ENCODE assay signal across 9 mouse cellular contexts in genomic region chr12:111794102-111794501, GRCm38 (mm10). TPM values are rescaled to one million over a fixed set of nuclear protein-coding genes. Genes with fewer than 3 reads are reported as not detected.
DNase-seq lines count a peak whose midpoint lies in the region; ATAC-seq lines count a peak whose summit lies in the region.
"Had no signal": no experiment of that assay in that cellular context is flagged by ENCODE, and none has a peak within 500 bp of the region (broad histone marks: within the 10 kb centered on the region; RNA-seq: fewer than 3 reads in every experiment).

No protein-coding gene starts in this region.

- H3K9ac ChIP-seq in kidney, embryonic 14.5 days (ENCODE audit: low read depth, low read length): no peak overlapping the region
- H3K9ac ChIP-seq in liver, embryonic 12.5 days: peak overlapping the region; percentile 28
- H3K9ac ChIP-seq: embryonic facial prominence, embryonic 13.5 days had no signal

- no peak overlapping the region for H3K27ac ChIP-seq in kidney, embryonic 14.5 days (ENCODE audit: low read depth, low read length)
- no peak overlapping the region for H3K27ac ChIP-seq in liver, embryonic 12.5 days
- H3K27ac ChIP-seq: embryonic facial prominence, embryonic 13.5 days had no signal

- WGBS in kidney, embryonic 14.5 days: 72% methylated on average over 22 of the region's 22 CpGs
- 40% methylated on average over 22 of the region's 22 CpGs for WGBS in liver, embryonic 12.5 days (ENCODE audit: insufficient replicate concordance)

- H3K9me3 ChIP-seq in kidney, embryonic 14.5 days (ENCODE audit: control insufficient read depth, low read length): no peaks in the 10 kb centered on the region
- no peaks in the 10 kb centered on the region for H3K9me3 ChIP-seq in liver, embryonic 12.5 days (replicated peaks)
- H3K9me3 ChIP-seq: embryonic facial prominence, embryonic 13.5 days had no signal

- ATAC-seq in kidney, embryonic 14.5 days (ENCODE audit: low FRiP score, low TSS enrichment): no peak
- ATAC-seq in liver, embryonic 12.5 days: peak; percentile 73
- no peak for ATAC-seq in erythroid progenitor cell, adult 5-6 weeks (replicated peaks; ENCODE audit: low FRiP score, poor library complexity, severe bottlenecking)

- H3K27me3 ChIP-seq in kidney, embryonic 14.5 days (ENCODE audit: control insufficient read depth, insufficient read depth, low read length): no peaks in the 10 kb centered on the region
- H3K27me3 ChIP-seq in liver, embryonic 12.5 days (replicated peaks): no peaks in the 10 kb centered on the region
- H3K27me3 ChIP-seq: embryonic facial prominence, embryonic 13.5 days had no signal

- intact Hi-C loops in heart, postnatal 10 days (cut with DNase I): no loop called here

- no peaks in the 10 kb centered on the region for H3K4me1 ChIP-seq in kidney, embryonic 14.5 days (ENCODE audit: control insufficient read depth, insufficient read depth, low read length)
- peaks cover 19% of the 10 kb centered on the region for H3K4me1 ChIP-seq in liver, embryonic 12.5 days
- H3K4me1 ChIP-seq: embryonic facial prominence, embryonic 13.5 days had no signal

- DNase-seq in kidney, adult 11 months: peak; percentile 86
- DNase-seq in adrenal gland, postnatal 36 days: peak; percentile 77 to 79
- peak; percentile 84 to 86 for DNase-seq in heart, postnatal 10 days
- DNase-seq in layer of hippocampus, postnatal 36 days: no peak
- DNase-seq in c-Kit-positive CD71-positive TER-119-positive erythroid progenitor cells, embryonic 14.5 days (ENCODE audit: low spot score): no peak

- H3K4me3 ChIP-seq in kidney, embryonic 14.5 days (ENCODE audit: low read length): no peak overlapping the region
- H3K4me3 ChIP-seq in liver, embryonic 12.5 days: no peak overlapping the region
- H3K4me3 ChIP-seq: embryonic facial prominence, embryonic 13.5 days had no signal

- H3K36me3 ChIP-seq in kidney, embryonic 14.5 days (ENCODE audit: control insufficient read depth, insufficient read depth, low read length): peaks cover 88% of the 10 kb centered on the region
- peaks cover 93% of the 10 kb centered on the region for H3K36me3 ChIP-seq in liver, embryonic 12.5 days

- H3K4me2 ChIP-seq in kidney, embryonic 14.5 days (replicated peaks; ENCODE audit: low read depth, low read length): no peak overlapping the region
- peak overlapping the region; percentile 38 for H3K4me2 ChIP-seq in liver, embryonic 12.5 days
- H3K4me2 ChIP-seq: embryonic facial prominence, embryonic 13.5 days had no signal

RNA-seq across cellular contexts. Expression of gene Xrcc3, which starts 19.6 kb away (rescaled TPM):
- polyA plus RNA-seq in kidney, embryonic 14.5 days (2014; fragmentation: Nextera tagmentation; extraction: Ambion mirVana): 11.2 and 20.3 TPM in 2 replicates
- 10 to 100 TPM; 14.9 to 18.6 TPM for total RNA-seq in adrenal gland, postnatal 36 days (2021)
- 1 to 10 TPM; 3.5 to 4.0 TPM for total RNA-seq in heart, postnatal 10 days (2021)
- 7.7 and 8.2 TPM in 2 replicates for polyA plus RNA-seq in liver, embryonic 12.5 days (2016; fragmentation: Nextera tagmentation; extraction: Ambion mirVana)
- total RNA-seq in erythroid progenitor cell, adult 5-6 weeks (2015; ENCODE audit: low replicate concordance): 8.0 and 12.3 TPM in 2 replicates
- 5.3 and 28.4 TPM in 2 replicates for total RNA-seq in erythroid progenitor cell, adult 5-6 weeks (2017; ENCODE audit: low replicate concordance)
- 1 to 10 TPM; 3.4 to 4.5 TPM for total RNA-seq in layer of hippocampus, postnatal 36 days (2021)

RNA-seq across cellular contexts. Expression of gene Zfyve21, which starts 19.9 kb away (rescaled TPM):
- 110 and 113 TPM in 2 replicates for polyA plus RNA-seq in kidney, embryonic 14.5 days (2014; fragmentation: Nextera tagmentation; extraction: Ambion mirVana)
- total RNA-seq in adrenal gland, postnatal 36 days (2021): 100 to 1,000 TPM in 1 of 2 experiments, 10 to 100 TPM in 1; 96.9 to 101 TPM
- 10 to 100 TPM; 44.5 to 53.2 TPM for total RNA-seq in heart, postnatal 10 days (2021)
- 60.6 and 61.9 TPM in 2 replicates for polyA plus RNA-seq in liver, embryonic 12.5 days (2016; fragmentation: Nextera tagmentation; extraction: Ambion mirVana)
- total RNA-seq in erythroid progenitor cell, adult 5-6 weeks (2015; ENCODE audit: low replicate concordance): 4.2 and 9.4 TPM in 2 replicates
- total RNA-seq in erythroid progenitor cell, adult 5-6 weeks (2017; ENCODE audit: low replicate concordance): 5.6 and 8.4 TPM in 2 replicates
- total RNA-seq in layer of hippocampus, postnatal 36 days (2021): 10 to 100 TPM; 20.8 to 25.4 TPM

RNA-seq across cellular contexts. Expression of gene Klc1, which starts 35.5 kb away (rescaled TPM):
- 76.4 and 91.6 TPM in 2 replicates for polyA plus RNA-seq in kidney, embryonic 14.5 days (2014; fragmentation: Nextera tagmentation; extraction: Ambion mirVana)
- total RNA-seq in adrenal gland, postnatal 36 days (2021): 100 to 1,000 TPM in 1 of 2 experiments, 10 to 100 TPM in 1; 94.0 to 130 TPM
- 100 to 1,000 TPM; 151 to 166 TPM for total RNA-seq in heart, postnatal 10 days (2021)
- polyA plus RNA-seq in liver, embryonic 12.5 days (2016; fragmentation: Nextera tagmentation; extraction: Ambion mirVana): 35.6 TPM in 2 replicates
- 18.0 and 31.7 TPM in 2 replicates for total RNA-seq in erythroid progenitor cell, adult 5-6 weeks (2015; ENCODE audit: low replicate concordance)
- total RNA-seq in erythroid progenitor cell, adult 5-6 weeks (2017; ENCODE audit: low replicate concordance): 38.2 and 63.6 TPM in 2 replicates
- total RNA-seq in layer of hippocampus, postnatal 36 days (2021): 100 to 1,000 TPM; 672 to 713 TPM

Comparison
In these comparisons a context has a peak if more than half of its experiments do, and no peak if none do; other contexts are left out.
1. DNase-seq: peak in kidney, adult 11 months (single experiment), adrenal gland, postnatal 36 days (2 of 2) and heart, postnatal 10 days (2 of 2); none in layer of hippocampus, postnatal 36 days (0 of 2) and c-Kit-positive CD71-positive TER-119-positive erythroid progenitor cells, embryonic 14.5 days (single experiment).
2. RNA of gene Klc1, which starts 35.5 kb away (total RNA-seq): 672 to 713 TPM in layer of hippocampus, postnatal 36 days; 151 to 166 TPM in heart, postnatal 10 days, 94.0 to 130 TPM in adrenal gland, postnatal 36 days and 18.0 to 63.6 TPM in erythroid progenitor cell, adult 5-6 weeks; every median in the first group is over 4 times any median in the second.